Mouse (Mus musculus) C2C12 (cell line): Measurements from ENCODE around the gene Fam8a1. TPM values are rescaled to one million over a fixed set of nuclear protein-coding genes. Genes with fewer than 3 reads are reported as not detected.

ENCODE experiments used
- H3K27me3 ChIP-seq: one replicate; pipeline ENCODE4 v1.6.1; 2011; ENCODE audit not compliant: control insufficient read depth, insufficient read depth, insufficient read length
- H3K36me3 ChIP-seq: one replicate; pipeline ENCODE4 v1.6.1; 2011; ENCODE audit not compliant: control insufficient read depth, insufficient read depth
- H3K4me3 ChIP-seq: one replicate; pipeline ENCODE4 v1.5.1; 2011; ENCODE audit warnings: mild to moderate bottlenecking, control low read depth; ENCODE audit not compliant: poor library complexity, insufficient read depth, severe bottlenecking
- H3K79me2 ChIP-seq: one replicate; pipeline ENCODE4 v1.6.1; 2011; ENCODE audit not compliant: control insufficient read depth, insufficient read depth
- H3K79me3 ChIP-seq: one replicate; pipeline ENCODE4 v1.6.1; 2011; ENCODE audit warnings: low read depth, control low read depth
- H3ac ChIP-seq: one replicate; pipeline ENCODE3; 2011; ENCODE audit warnings: low read depth; ENCODE audit not compliant: control insufficient read depth, insufficient read length
- CEBPB ChIP-seq: IDR thresholded peaks from one replicate; pipeline ENCODE4 v1.6.1; 2011; ENCODE audit warnings: low read depth, mild to moderate bottlenecking, control low read depth, moderate library complexity
- CTCF ChIP-seq: IDR thresholded peaks from one replicate; pipeline ENCODE4 v1.5.1; 2011; ENCODE audit not compliant: control insufficient read depth, insufficient read depth, insufficient read length
- FOSL1 ChIP-seq: IDR thresholded peaks from one replicate; pipeline ENCODE4 v1.8.0; 2011; ENCODE audit warnings: mild to moderate bottlenecking, low read length; ENCODE audit not compliant: poor library complexity, insufficient read depth, severe bottlenecking
- MAX ChIP-seq: IDR thresholded peaks from one replicate; pipeline ENCODE4 v1.6.1; 2011; ENCODE audit warnings: mild to moderate bottlenecking, control low read depth
- MYOD1 ChIP-seq: IDR thresholded peaks from one replicate; pipeline ENCODE4 v1.6.1; 2011; ENCODE audit warnings: low read depth; ENCODE audit not compliant: control insufficient read depth, insufficient read length
- MYOG ChIP-seq: IDR thresholded peaks from one replicate; pipeline ENCODE4 v1.6.1; 2011; ENCODE audit not compliant: control insufficient read depth, insufficient read length; ENCODE audit errors: extremely low read depth
- USF1 ChIP-seq: IDR thresholded peaks from one replicate; pipeline ENCODE4 v1.6.1; 2011; ENCODE audit warnings: low read depth, mild to moderate bottlenecking, control low read depth, moderate library complexity
- long read RNA-seq, 2 experiments: library from polyadenylated mRNA; unstranded; transcript quantifications; one replicate each; pipeline ENCODE4 v2.0.0; 2019 to 2020
- polyA plus RNA-seq: library from polyadenylated mRNA; unstranded; fragments of >200 nt; fragmentation: generic; extraction: Trizol; gene quantifications from one replicate; pipeline ENCODE4 v1.2.1, GENCODE M21; 2012; ENCODE audit warnings: missing spikeins

Gene Fam8a1
- 6.4 TPM for polyA plus RNA-seq
- long read RNA-seq, experiment 1, partial matches to known transcripts, result 1 of 8 reads
- long read RNA-seq, experiment 1, other reads (novel, unspliced or antisense), result 7 of 8 reads
- long read RNA-seq, experiment 2, partial matches to known transcripts, result 1 of 1 reads
- long read RNA-seq, experiment 2, other reads (novel, unspliced or antisense), result 0 of 1 reads

GRCm38 (mm10) chr13:46669048-46669619 lies at the start of gene Fam8a1:
Fam8a1 (plus strand) TSS chr13:46669522.
- Histone ChIP-seq H3ac (peak within 1 kb of the TSS; percentile 84), H3K79me3 (peaks cover 1% of the 10 kb centered on the region), H3K36me3 (peaks cover 12% of the 10 kb centered on the region), H3K27me3 (no peaks in the 10 kb centered on the region), H3K79me2 (no peaks in the 10 kb centered on the region), H3K4me3 (peak within 1 kb of the TSS; percentile 74)
- TF ChIP-seq CEBPB (no peak), MAX (peak; percentile 67)

GRCm38 (mm10) chr13:46619633-46620032 lies 49.7 kb upstream of the Fam8a1 start:
- Histone ChIP-seq H3ac (no peak overlapping the region), H3K79me3 (no peaks in the 10 kb centered on the region), H3K79me2 (no peaks in the 10 kb centered on the region), H3K27me3 (no peaks in the 10 kb centered on the region), H3K4me3 (no peak overlapping the region), H3K36me3 (no peaks in the 10 kb centered on the region)
- no peak for TF ChIP-seq USF1
- no peak for TF ChIP-seq MAX
- TF ChIP-seq CTCF, result no peak
- peak; percentile 59 for TF ChIP-seq MYOD1
- TF ChIP-seq MYOG, result no peak
- no peak for TF ChIP-seq FOSL1

DNA sequence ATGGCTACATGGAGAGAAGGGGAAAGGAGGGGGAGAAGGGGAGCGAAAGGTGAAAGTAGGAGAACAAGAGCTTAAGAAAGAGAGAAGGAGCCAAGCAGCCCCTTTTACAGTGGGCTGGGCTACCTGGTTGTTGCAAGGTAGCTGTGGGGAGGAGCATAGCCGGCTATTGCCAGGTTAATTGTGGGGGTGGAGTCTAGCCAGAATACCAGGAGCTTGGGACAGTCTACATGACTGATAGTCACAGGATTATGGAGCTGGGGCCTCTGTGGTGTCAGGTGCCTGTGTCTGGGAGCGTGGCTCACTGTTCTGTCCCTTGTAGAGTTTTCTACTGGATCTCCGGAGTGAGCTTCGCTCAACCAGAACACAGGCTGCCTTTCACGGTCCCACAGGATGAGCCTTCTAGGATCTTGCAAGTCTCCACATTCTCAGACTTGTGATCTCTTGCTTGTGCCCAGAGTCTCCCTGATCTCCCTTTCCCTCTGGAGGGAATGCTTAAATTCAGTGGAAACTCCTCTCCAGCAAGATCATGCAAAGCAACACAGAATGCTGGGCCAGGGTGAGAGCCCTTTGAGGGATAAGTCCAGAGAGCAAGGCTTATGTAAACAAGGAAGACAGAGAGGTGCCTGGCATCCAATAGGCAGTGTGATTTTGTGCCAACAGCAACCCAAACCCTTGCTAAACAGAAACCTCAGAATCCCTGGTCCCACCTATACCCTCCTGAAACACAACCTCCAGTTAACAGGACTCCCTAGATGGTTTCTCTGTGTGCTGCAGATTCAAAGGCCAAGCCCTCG lies 48.2 kb upstream of the Fam8a1 start:
- Histone ChIP-seq H3K27me3 (no peaks in the 10 kb centered on the region), H3K4me3 (no peak overlapping the region), H3K36me3 (no peaks in the 10 kb centered on the region), H3K79me2 (no peaks in the 10 kb centered on the region), H3K79me3 (no peaks in the 10 kb centered on the region), H3ac (no peak overlapping the region)
- TF ChIP-seq FOSL1 (no peak), MYOG (no peak)

GRCm38 (mm10) chr13:46626608-46627007 lies 42.7 kb upstream of the Fam8a1 start:
- TF ChIP-seq FOSL1, result no peak
- no peak for TF ChIP-seq MYOG
- TF ChIP-seq USF1, result no peak
- TF ChIP-seq CTCF, result no peak
- no peak for TF ChIP-seq CEBPB
- no peak for TF ChIP-seq MYOD1
- TF ChIP-seq MAX, result no peak
- Histone ChIP-seq H3K79me2 (no peaks in the 10 kb centered on the region), H3K27me3 (no peaks in the 10 kb centered on the region), H3K79me3 (no peaks in the 10 kb centered on the region), H3ac (no peak overlapping the region), H3K4me3 (no peak overlapping the region), H3K36me3 (no peaks in the 10 kb centered on the region)

DNA sequence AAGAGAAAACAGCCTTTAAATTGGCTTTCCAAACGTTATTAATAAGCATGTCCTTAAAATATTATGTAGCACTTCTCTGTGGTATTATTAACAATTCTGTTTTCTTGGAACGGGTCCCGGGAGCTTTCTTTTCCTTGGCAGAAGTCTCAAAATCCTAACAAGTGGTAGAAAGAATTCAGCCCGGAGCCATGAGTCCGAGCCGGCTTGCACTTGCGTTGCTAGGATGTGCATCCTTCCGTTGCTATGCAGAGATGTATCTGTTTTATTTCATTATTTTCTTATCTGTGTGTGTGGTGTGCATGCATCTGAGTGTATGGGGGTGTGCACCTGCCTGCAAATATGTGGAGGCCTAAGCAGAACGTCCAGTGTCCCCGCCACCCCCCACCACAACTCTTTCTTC lies 41.5 kb upstream of the Fam8a1 start:
- no peaks in the 10 kb centered on the region for H3K36me3 ChIP-seq

DNA sequence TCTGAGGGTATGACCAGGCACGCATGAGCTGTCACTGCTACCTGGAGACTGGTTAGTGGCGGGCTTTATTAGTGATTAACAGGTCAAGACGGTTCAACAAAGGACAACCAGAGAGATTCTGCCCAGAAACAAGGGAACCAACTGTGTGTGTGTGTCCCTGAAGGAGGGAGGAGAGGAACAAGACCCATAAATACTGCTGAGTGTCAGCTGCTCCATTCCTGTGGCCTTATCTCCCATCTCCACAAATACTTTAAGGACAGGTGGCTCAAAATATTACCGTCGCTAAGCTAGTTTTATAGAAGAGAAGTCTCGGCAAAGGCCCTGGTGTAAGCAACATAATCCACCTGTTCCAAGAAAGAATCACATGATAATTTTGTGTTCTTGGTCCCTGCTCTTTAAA lies 39.9 kb upstream of the Fam8a1 start:
- Histone ChIP-seq H3K36me3 (no peaks in the 10 kb centered on the region), H3K79me3 (no peaks in the 10 kb centered on the region), H3K27me3 (no peaks in the 10 kb centered on the region), H3ac (no peak overlapping the region), H3K4me3 (no peak overlapping the region), H3K79me2 (no peaks in the 10 kb centered on the region)
- no peak for TF ChIP-seq MYOG
- TF ChIP-seq USF1, result no peak
- no peak for TF ChIP-seq CEBPB

More for the DNA sequence above, 41.5 kb upstream of the Fam8a1 start:
- H3ac ChIP-seq, result no peak overlapping the region
- H3K27me3 ChIP-seq, result no peaks in the 10 kb centered on the region
- H3K79me3 ChIP-seq, result no peaks in the 10 kb centered on the region
- H3K79me2 ChIP-seq, result no peaks in the 10 kb centered on the region
- no peak overlapping the region for H3K4me3 ChIP-seq
- TF ChIP-seq MAX (no peak), MYOG (no peak), USF1 (no peak)
